Mouse (Mus musculus) layer of hippocampus, adult 18-20 months (tissue): ENCODE measurements around the gene Phkg2. TPM values are rescaled to one million over a fixed set of nuclear protein-coding genes. Genes with fewer than 3 reads are reported as not detected.
"Not testable (repeated sequence)": the region's sequence is repeated elsewhere in the genome, so short reads cannot be mapped to it uniquely, and the experiment has no call there.

ENCODE experiments used
- DNase-seq, 2 experiments: peaks; one replicate each; pipeline ENCODE4 v3.0.0; 2022; ENCODE audit warnings: low spot score in 2 of 2
- total RNA-seq, 2 experiments: library from RNA; stranded (reverse); gene quantifications; 2 replicates each; pipeline ENCODE4 v1.2.3; 2021

The Phkg2 gene
- total RNA-seq, 2 experiments from 2014 or later = 76.7 to 80.5 TPM

GRCm38 (mm10) chr7:127601735-127602134, 28.6 kb downstream of the Phkg2 start:
- DNase-seq = no peak

- DNase-seq = no peak
These were observed 29.8 kb downstream of the Phkg2 start for GRCm38 (mm10) chr7:127602903-127603302.

GRCm38 (mm10) chr7:127604256-127604655, 31.1 kb downstream of the Phkg2 start:
- DNase-seq = no peak

GRCm38 (mm10) chr7:127607150-127607549, 34.0 kb downstream of the Phkg2 start:
- DNase-seq = no peak

- DNase-seq = no peak
These were observed 37.9 kb downstream of the Phkg2 start for GRCm38 (mm10) chr7:127611011-127611410.

- no peak for DNase-seq
These were observed 38.4 kb downstream of the Phkg2 start for GRCm38 (mm10) chr7:127611561-127611960.

GRCm38 (mm10) chr7:127613501-127613900, 40.4 kb downstream of the Phkg2 start:
- DNase-seq = no peak

GRCm38 (mm10) chr7:127614091-127614490, 41.0 kb downstream of the Phkg2 start:
- DNase-seq = no peak

GRCm38 (mm10) chr7:127614511-127614890, 41.4 kb downstream of the Phkg2 start:
- no peak for DNase-seq

GRCm38 (mm10) chr7:127614891-127615843, 42.0 kb downstream of the Phkg2 start, which contains the start of gene Zfp629:
TSS of gene Zfp629 (minus strand) at chr7:127615797.
- peak; percentile 50 to 75 for DNase-seq

GRCm38 (mm10) chr7:127616336-127616735, 43.2 kb downstream of the Phkg2 start:
- no peak for DNase-seq

GRCm38 (mm10) chr7:127616881-127617280, 43.7 kb downstream of the Phkg2 start:
- no peak for DNase-seq

- no peak for DNase-seq
These were observed 44.8 kb downstream of the Phkg2 start for GRCm38 (mm10) chr7:127617962-127618361.

GRCm38 (mm10) chr7:127618402-127618801, 45.3 kb downstream of the Phkg2 start:
- not testable (repeated sequence) for DNase-seq

- no peak for DNase-seq
These were observed 52.9 kb downstream of the Phkg2 start for GRCm38 (mm10) chr7:127626039-127626438.

GRCm38 (mm10) chr7:127626471-127626870, 53.3 kb downstream of the Phkg2 start:
- no peak for DNase-seq

- no peak for DNase-seq
These were observed 55.5 kb downstream of the Phkg2 start for GRCm38 (mm10) chr7:127628646-127629045.

GRCm38 (mm10) chr7:127631416-127631815, 58.3 kb downstream of the Phkg2 start:
- no peak for DNase-seq

Other genes with a start within 250 kb of the Phkg2 start
- 10 to 100 TPM; 11.3 to 13.6 TPM for gene Zfp768, start 227.8 kb upstream of the Phkg2 start, total RNA-seq
- 1 to 10 TPM; 6.3 to 7.5 TPM for gene Zfp747, start 197.3 kb upstream of the Phkg2 start, total RNA-seq
- 1 to 10 TPM; 3.4 to 3.5 TPM for gene 9130019O22Rik, start 186.2 kb upstream of the Phkg2 start, total RNA-seq
- gene E430018J23Rik, start 179.7 kb upstream of the Phkg2 start, total RNA-seq = 1 to 10 TPM; 6.0 to 7.9 TPM
- 1 to 10 TPM; 3.8 to 3.9 TPM for gene Zfp764, start 166.5 kb upstream of the Phkg2 start, total RNA-seq
- 10 to 100 TPM; 14.7 to 15.5 TPM for gene Zfp688, start 151.3 kb upstream of the Phkg2 start, total RNA-seq
- gene Zfp689, start 124.2 kb upstream of the Phkg2 start, total RNA-seq = 1 to 10 TPM; 6.0 to 6.5 TPM
- gene Prr14, start 113.7 kb upstream of the Phkg2 start, total RNA-seq = 10 to 100 TPM; 27.4 to 30.4 TPM
- 10 to 100 TPM; 55.7 to 58.5 TPM for gene Fbrs, start 94.1 kb upstream of the Phkg2 start, total RNA-seq
- 100 to 1,000 TPM; 103 to 108 TPM for gene Srcap, start 61.4 kb upstream of the Phkg2 start, total RNA-seq
- gene Gm42715, start 53.8 kb upstream of the Phkg2 start, total RNA-seq = 1 to 10 TPM; 7.6 to 9.2 TPM
- gene Tmem265, start 11.9 kb upstream of the Phkg2 start, total RNA-seq = 1 to 10 TPM in 1 of 2 experiments, not detected in 1; 1.6 TPM
- gene Ccdc189, start 15.3 kb downstream of the Phkg2 start, total RNA-seq = 10 to 100 TPM in 1 of 2 experiments, 1 to 10 TPM in 1; 9.5 to 10.4 TPM
- gene Rnf40, start 15.4 kb downstream of the Phkg2 start, total RNA-seq = 10 to 100 TPM; 67.4 to 67.9 TPM
- 10 to 100 TPM; 20.1 to 21.6 TPM for gene Zfp629, start 42.5 kb downstream of the Phkg2 start, total RNA-seq
- 10 to 100 TPM; 34.4 to 34.6 TPM for gene Bcl7c, start 135.6 kb downstream of the Phkg2 start, total RNA-seq
- gene Ctf1, start 139.4 kb downstream of the Phkg2 start, total RNA-seq = 1 to 10 TPM; 3.5 to 4.6 TPM
- not detected for gene Ctf2, start 158.8 kb downstream of the Phkg2 start, total RNA-seq
- gene Fbxl19, start 171.2 kb downstream of the Phkg2 start, total RNA-seq = 10 to 100 TPM; 59.2 to 59.7 TPM
- 10 to 100 TPM; 25.9 to 29.3 TPM for gene Orai3, start 196.5 kb downstream of the Phkg2 start, total RNA-seq
- gene Setd1a, start 203.3 kb downstream of the Phkg2 start, total RNA-seq = 10 to 100 TPM; 35.4 to 44.6 TPM
- gene Gm49388, start 212.3 kb downstream of the Phkg2 start, total RNA-seq = 1 to 10 TPM; 4.1 to 5.2 TPM
- 1 to 10 TPM; 6.3 to 7.8 TPM for gene Hsd3b7, start 227.3 kb downstream of the Phkg2 start, total RNA-seq